Mouse (Mus musculus) liver, embryonic 14.5 days (tissue): ENCODE data around the gene Uap1l1.

Experiments used
- CTCF ChIP-seq: IDR thresholded peaks from 2 replicates; pipeline ENCODE4 v1.5.1; 2016; ENCODE audit warnings: antibody characterized with exemption, low read depth, control low read depth
- EP300 ChIP-seq: IDR thresholded peaks from 2 replicates; pipeline ENCODE4 v1.6.1; 2016; ENCODE audit warnings: antibody characterized with exemption, low read depth

DNA sequence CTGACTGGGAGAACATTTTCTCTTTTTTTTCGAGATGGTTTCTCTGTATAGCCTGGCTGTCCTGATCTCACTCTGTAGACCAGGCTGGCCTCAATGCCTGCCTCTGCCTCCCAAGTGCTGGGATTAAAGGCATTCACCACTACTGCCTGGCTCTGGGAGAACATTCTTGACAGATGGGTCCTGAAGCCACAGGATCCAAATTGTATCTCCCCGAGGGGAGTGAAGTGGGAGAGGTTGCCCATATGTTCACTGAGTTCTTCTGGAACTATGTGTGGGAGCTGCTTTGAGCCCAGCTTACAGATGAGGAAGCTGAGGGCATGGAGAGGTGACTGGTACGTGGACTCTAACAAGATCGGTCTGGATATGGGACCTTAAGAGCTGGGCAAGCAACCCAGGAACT, 38.5 kb upstream of the Uap1l1 start:
- TF ChIP-seq EP300 = no peak
- TF ChIP-seq CTCF = no peak
